Mouse (Mus musculus): Measurements from ENCODE around the gene Obscn.

GRCm38 (mm10) chr11:59002327-59003079 is 133.7 kb downstream of the Obscn start:
- TF ChIP-seq CTCF (IDR thresholded peaks at IDR 0.05; ENCODE audit: borderline replicate concordance, insufficient read depth, low read depth, low read length) (no peak), POLR2A (IDR thresholded peaks at IDR 0.05; ENCODE audit: borderline replicate concordance, insufficient read depth, low read length) (no peak)
